In the genomic region with DNA sequence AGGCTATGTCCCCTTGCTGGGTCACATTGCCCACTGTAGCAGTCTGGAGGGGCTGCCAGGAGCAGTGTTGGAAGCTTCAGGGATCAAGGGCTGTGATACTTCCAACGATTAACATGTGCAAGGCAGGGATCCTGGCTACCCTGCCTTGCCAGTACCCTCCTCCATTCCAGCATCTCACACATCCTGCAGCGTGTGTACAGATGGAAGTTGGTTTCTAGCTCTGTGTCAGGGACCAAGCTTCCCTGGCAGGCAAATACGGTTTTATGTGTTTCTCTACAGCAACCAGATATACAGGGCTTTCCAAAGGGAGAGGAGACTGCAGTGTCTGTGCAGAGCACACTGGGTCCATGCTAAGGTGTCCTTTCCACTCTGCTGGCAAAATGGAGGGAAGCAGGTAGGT, we compare ENCODE assay signal across 32 mouse cellular contexts. TPM values are rescaled to one million over a fixed set of nuclear protein-coding genes. Genes with fewer than 3 reads are reported as not detected.
DNase-seq lines count a peak whose midpoint lies in the region; ATAC-seq and TF ChIP-seq lines count a peak whose summit lies in the region.
"Had no signal": no experiment of that assay in that cellular context is flagged by ENCODE, and none has a peak within 500 bp of the region (broad histone marks: within the 10 kb centered on the region; RNA-seq: fewer than 3 reads in every experiment).

No protein-coding gene starts in this region.

- H3K4me3 ChIP-seq in cerebellum, adult 2 months (replicated peaks; ENCODE audit: insufficient read depth, low read depth, low read length): no peak overlapping the region
- H3K4me3 ChIP-seq in forebrain, embryonic 15.5 days: no peak overlapping the region
- H3K4me3 ChIP-seq in forebrain, embryonic 10.5 days: no peak overlapping the region
- no peak overlapping the region for H3K4me3 ChIP-seq in forebrain, postnatal 0 days (ENCODE audit: low read depth, low read length)
- H3K4me3 ChIP-seq: embryonic facial prominence, embryonic 12.5 days; heart, embryonic 10.5 days; heart, embryonic 15.5 days; intestine, embryonic 15.5 days; limb, embryonic 13.5 days; liver, embryonic 12.5 days; neural tube, embryonic 15.5 days; stomach, embryonic 15.5 days had no signal

- peak overlapping the region; percentile 49; the same call in 1 of the 2 replicates for H3K27ac ChIP-seq in cerebellum, adult 2 months (ENCODE audit: insufficient read depth, low read length)
- H3K27ac ChIP-seq in forebrain, embryonic 15.5 days (replicated peaks): peak overlapping the region; percentile 77
- no peak overlapping the region for H3K27ac ChIP-seq in forebrain, embryonic 10.5 days
- peak overlapping the region; percentile 66 for H3K27ac ChIP-seq in forebrain, postnatal 0 days (ENCODE audit: low read depth, low read length)
- H3K27ac ChIP-seq: embryonic facial prominence, embryonic 12.5 days; heart, embryonic 10.5 days; heart, embryonic 15.5 days; intestine, embryonic 15.5 days; limb, embryonic 13.5 days; liver, embryonic 12.5 days; neural tube, embryonic 15.5 days; stomach, embryonic 15.5 days had no signal

- H3K4me2 ChIP-seq in forebrain, embryonic 15.5 days (replicated peaks): no peak overlapping the region
- H3K4me2 ChIP-seq in forebrain, postnatal 0 days (ENCODE audit: low read depth): no peak overlapping the region
- H3K4me2 ChIP-seq: embryonic facial prominence, embryonic 12.5 days; heart, embryonic 15.5 days; intestine, embryonic 15.5 days; limb, embryonic 13.5 days; liver, embryonic 12.5 days; midbrain, embryonic 11.5 days; neural tube, embryonic 15.5 days; stomach, embryonic 15.5 days had no signal

- TF ChIP-seq CTCF in cerebellum, adult 2 months (IDR thresholded peaks at IDR 0.05; ENCODE audit: borderline replicate concordance, insufficient read depth, low read depth, low read length): no peak
- TF ChIP-seq CTCF in forebrain, postnatal 0 days (IDR thresholded peaks at IDR 0.05; ENCODE audit: low read depth): no peak

- H3K36me3 ChIP-seq in forebrain, embryonic 15.5 days: no peaks in the 10 kb centered on the region
- H3K36me3 ChIP-seq in forebrain, embryonic 10.5 days (replicated peaks): no peaks in the 10 kb centered on the region
- H3K36me3 ChIP-seq in forebrain, postnatal 0 days (ENCODE audit: insufficient read depth): no peaks in the 10 kb centered on the region
- H3K36me3 ChIP-seq: embryonic facial prominence, embryonic 12.5 days; G1E; heart, embryonic 10.5 days; heart, embryonic 15.5 days; intestine, embryonic 15.5 days; limb, embryonic 13.5 days; liver, embryonic 12.5 days; neural tube, embryonic 15.5 days; stomach, embryonic 15.5 days had no signal

- WGBS in cerebellum, adult 2 months: 14% methylated on average over 3 of the region's 3 CpGs
- 76% methylated on average over 3 of the region's 3 CpGs for WGBS in forebrain, embryonic 15.5 days
- WGBS in forebrain, embryonic 10.5 days: 74% methylated on average over 3 of the region's 3 CpGs
- 45% methylated on average over 3 of the region's 3 CpGs for WGBS in forebrain, postnatal 0 days

- H3K27me3 ChIP-seq in cerebellum, adult 2 months (ENCODE audit: control insufficient read depth, insufficient read depth, low read length): no peaks in the 10 kb centered on the region
- H3K27me3 ChIP-seq in forebrain, embryonic 15.5 days: no peaks in the 10 kb centered on the region
- H3K27me3 ChIP-seq in forebrain, embryonic 10.5 days (ENCODE audit: poor library complexity, severe bottlenecking): 0 out of 2 replicates have a peak, but pooled peaks cover 4% of the 10 kb centered on the region
- H3K27me3 ChIP-seq in forebrain, postnatal 0 days (ENCODE audit: insufficient read depth, low read length): no peaks in the 10 kb centered on the region
- H3K27me3 ChIP-seq: embryonic facial prominence, embryonic 12.5 days; intestine, embryonic 15.5 days; neural tube, embryonic 15.5 days; stomach, embryonic 15.5 days had no signal

- DNase-seq in cerebellum, adult 2 months: no peak
- no peak for DNase-seq in cerebellum, adult 18-20 months
- DNase-seq in forebrain, embryonic 10.5 days (ENCODE audit: extremely low spot score, low spot score): no peak
- DNase-seq in layer of hippocampus, adult 9-11 months: peak; percentile 52
- DNase-seq in layer of hippocampus, postnatal 25 days (ENCODE audit: extremely low spot score in 1 of 2, low spot score in 1 of 2): no peak
- DNase-seq in forebrain, postnatal 0 days: peak; percentile 55
- DNase-seq: adrenal gland, adult 8-10 months; cerebellum, adult 11-12 months; cerebellum, postnatal 36 days; gastrocnemius, postnatal 25 days; heart, adult 11 months; heart, postnatal 36 days; kidney, adult 2 months; kidney, postnatal 36 days; liver, postnatal 0 days; lung, postnatal 36 days; right cerebral cortex, postnatal 25 days; thymus, postnatal 14 days had no signal

- H3K4me1 ChIP-seq in cerebellum, adult 2 months (ENCODE audit: control insufficient read depth, insufficient read depth, low read length): peaks cover 31% of the 10 kb centered on the region
- H3K4me1 ChIP-seq in forebrain, embryonic 15.5 days: no peaks in the 10 kb centered on the region
- H3K4me1 ChIP-seq in forebrain, embryonic 10.5 days: peaks cover 3% of the 10 kb centered on the region; the same call in 1 of the 2 replicates
- no peaks in the 10 kb centered on the region for H3K4me1 ChIP-seq in forebrain, postnatal 0 days (ENCODE audit: insufficient read depth)
- H3K4me1 ChIP-seq: embryonic facial prominence, embryonic 12.5 days; heart, embryonic 15.5 days; intestine, embryonic 15.5 days; limb, embryonic 13.5 days; liver, embryonic 12.5 days; stomach, embryonic 15.5 days had no signal

- no peak for TF ChIP-seq POLR2A in cerebellum, adult 2 months (IDR thresholded peaks at IDR 0.05; ENCODE audit: borderline replicate concordance, insufficient read depth, low read length)

- no peaks in the 10 kb centered on the region for H3K9me3 ChIP-seq in forebrain, embryonic 15.5 days
- H3K9me3 ChIP-seq in forebrain, embryonic 10.5 days: no peaks in the 10 kb centered on the region
- H3K9me3 ChIP-seq in forebrain, postnatal 0 days (ENCODE audit: low read length): no peaks in the 10 kb centered on the region
- H3K9me3 ChIP-seq: embryonic facial prominence, embryonic 12.5 days; heart, embryonic 10.5 days; heart, embryonic 15.5 days; intestine, embryonic 15.5 days; limb, embryonic 13.5 days; liver, embryonic 12.5 days; neural tube, embryonic 15.5 days; stomach, embryonic 15.5 days had no signal

- ATAC-seq in forebrain, embryonic 15.5 days (replicated peaks): no peak
- peak; percentile 84 for ATAC-seq in forebrain, postnatal 0 days
- ATAC-seq in monocyte, adult 5-6 weeks (replicated peaks; ENCODE audit: insufficient number of reproducible peaks, low FRiP score, low TSS enrichment, poor library complexity, severe bottlenecking): no peak
- ATAC-seq: hindbrain, embryonic 16.5 days; intestine, embryonic 15.5 days; liver, embryonic 12.5 days; liver, postnatal 0 days had no signal

- no peak overlapping the region for H3K9ac ChIP-seq in forebrain, embryonic 15.5 days (replicated peaks)
- H3K9ac ChIP-seq in forebrain, postnatal 0 days: 0 out of 2 replicates have a peak overlapping the region, but pooled peaks have one; percentile 1
- H3K9ac ChIP-seq: embryonic facial prominence, embryonic 12.5 days; heart, embryonic 15.5 days; intestine, embryonic 15.5 days; limb, embryonic 13.5 days; liver, embryonic 12.5 days; liver, postnatal 0 days; neural tube, embryonic 15.5 days; stomach, embryonic 15.5 days had no signal

RNA-seq across cellular contexts. Expression of a gene that starts 24.2 kb away (rescaled TPM):
- 143 and 154 TPM in 2 replicates for polyA plus RNA-seq in cerebellum, adult 2 months (2012; rRNA removed)
- polyA plus RNA-seq in forebrain, embryonic 15.5 days (2015; fragmentation: Nextera tagmentation; extraction: Ambion mirVana): 79.9 and 82.5 TPM in 2 replicates
- 5.6 and 7.7 TPM in 2 replicates for polyA plus RNA-seq in forebrain, embryonic 10.5 days (2016; fragmentation: Nextera tagmentation; extraction: Ambion mirVana)
- total RNA-seq in layer of hippocampus, postnatal 25 days (2021): 100 to 1,000 TPM; 301 to 309 TPM
- total RNA-seq in forebrain, postnatal 0 days (2014; rRNA removed): 64.2 and 65.8 TPM in 2 replicates
- polyA plus RNA-seq in forebrain, postnatal 0 days (2015; fragmentation: Nextera tagmentation; extraction: Ambion mirVana): 123 and 127 TPM in 2 replicates
- total RNA-seq in monocyte, adult 5-6 weeks (2017): not detected in 3 replicates
- total RNA-seq: gastrocnemius, postnatal 25 days had no signal
- polyA plus RNA-seq: G1E had no signal

RNA-seq across cellular contexts. Expression of a gene that starts 52.5 kb away (rescaled TPM):
- polyA plus RNA-seq in cerebellum, adult 2 months (2012; rRNA removed): 37.0 and 41.0 TPM in 2 replicates
- polyA plus RNA-seq in forebrain, embryonic 15.5 days (2015; fragmentation: Nextera tagmentation; extraction: Ambion mirVana): 36.7 and 39.2 TPM in 2 replicates
- polyA plus RNA-seq in forebrain, embryonic 10.5 days (2016; fragmentation: Nextera tagmentation; extraction: Ambion mirVana): 16.4 and 16.9 TPM in 2 replicates
- 10 to 100 TPM; 79.7 to 88.2 TPM for total RNA-seq in layer of hippocampus, postnatal 25 days (2021)
- 69.0 and 85.8 TPM in 2 replicates for total RNA-seq in forebrain, postnatal 0 days (2014; rRNA removed)
- polyA plus RNA-seq in forebrain, postnatal 0 days (2015; fragmentation: Nextera tagmentation; extraction: Ambion mirVana): 13.9 and 17.4 TPM in 2 replicates
- 0.19 to 0.21 TPM in 2 of 3 replicates, not detected in the other for total RNA-seq in monocyte, adult 5-6 weeks (2017)
- total RNA-seq: CH12.LX had no signal
- polyA plus RNA-seq: G1E had no signal

Comparison
In these comparisons a context has a peak if more than half of its experiments do, and no peak if none do; other contexts are left out.
1. DNase-seq: peak in layer of hippocampus, adult 9-11 months (single experiment) and forebrain, postnatal 0 days (single experiment); none in cerebellum, adult 2 months (0 of 2), cerebellum, adult 18-20 months (0 of 2), forebrain, embryonic 10.5 days (single experiment) and layer of hippocampus, postnatal 25 days (0 of 2).